Mouse (Mus musculus): ENCODE data around the gene Cenps. TPM values are rescaled to one million over a fixed set of nuclear protein-coding genes. Genes with fewer than 3 reads are reported as not detected.
"Not testable (repeated sequence)": the region's sequence is repeated elsewhere in the genome, so short reads cannot be mapped to it uniquely, and the experiment has no call there.

Gene Cenps
- polyA plus RNA-seq, 1 experiment from 2014 or later, result 41.6 TPM

GRCm38 (mm10) chr4:149100449-149100848, 37.0 kb downstream of the Cenps start:
- H3K4me3 ChIP-seq; H3K4me2 ChIP-seq (replicated peaks); ATAC-seq (ENCODE audit: low FRiP score, low read depth); H3K36me3 ChIP-seq; H3K27ac ChIP-seq (replicated peaks); H3K9me3 ChIP-seq; H3K27me3 ChIP-seq; H3K9ac ChIP-seq (replicated peaks): not testable (repeated sequence)
- WGBS, result 88% methylated on average over 12 of the region's 12 CpGs
- H3K4me1 ChIP-seq, result peaks cover 28% of the 10 kb centered on the region

- under 1% methylated on average over 48 of the region's 50 CpGs for WGBS
- H3K27ac ChIP-seq (replicated peaks), result 0 out of 2 replicates have a peak within 1 kb of the TSS, but pooled peaks have one; percentile 52
- peak; percentile 72 for ATAC-seq (ENCODE audit: low FRiP score, low read depth)
- H3K27me3 ChIP-seq, result no peaks in the 10 kb centered on the region
- H3K36me3 ChIP-seq, result no peaks in the 10 kb centered on the region
- H3K4me3 ChIP-seq, result peak within 1 kb of the TSS; percentile 100
- H3K9ac ChIP-seq (replicated peaks), result peak within 1 kb of the TSS; percentile 95
- peaks cover 19% of the 10 kb centered on the region for H3K4me1 ChIP-seq
- H3K9me3 ChIP-seq, result no peaks in the 10 kb centered on the region
- peak within 1 kb of the TSS; percentile 96 for H3K4me2 ChIP-seq (replicated peaks)
Measured at GRCm38 (mm10) chr4:149099369-149100017, 37.9 kb downstream of the Cenps start, which contains the start of gene Pex14. TSS of gene Pex14 (minus strand) at chr4:149099876.

DNA sequence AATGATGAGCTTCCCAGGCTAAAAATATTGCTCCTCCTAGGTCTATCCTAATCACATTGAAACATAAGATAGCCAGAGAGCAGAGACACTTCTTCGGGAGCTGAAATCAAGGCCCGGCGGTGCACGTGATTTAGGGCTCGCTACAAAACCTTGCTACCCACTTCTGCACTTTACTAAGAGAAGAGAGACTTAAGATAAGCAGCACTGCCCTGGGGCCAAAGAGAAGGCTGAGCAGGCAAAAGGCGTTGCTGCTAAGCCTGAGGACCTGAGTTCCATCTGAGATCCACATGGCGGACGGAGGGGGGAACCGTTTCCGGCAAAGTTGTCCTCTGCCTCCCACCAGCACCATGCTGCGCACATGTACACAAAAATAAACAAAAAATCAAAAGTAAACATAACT, 38.9 kb downstream of the Cenps start:
- no peak overlapping the region for H3K27ac ChIP-seq (replicated peaks)

DNA sequence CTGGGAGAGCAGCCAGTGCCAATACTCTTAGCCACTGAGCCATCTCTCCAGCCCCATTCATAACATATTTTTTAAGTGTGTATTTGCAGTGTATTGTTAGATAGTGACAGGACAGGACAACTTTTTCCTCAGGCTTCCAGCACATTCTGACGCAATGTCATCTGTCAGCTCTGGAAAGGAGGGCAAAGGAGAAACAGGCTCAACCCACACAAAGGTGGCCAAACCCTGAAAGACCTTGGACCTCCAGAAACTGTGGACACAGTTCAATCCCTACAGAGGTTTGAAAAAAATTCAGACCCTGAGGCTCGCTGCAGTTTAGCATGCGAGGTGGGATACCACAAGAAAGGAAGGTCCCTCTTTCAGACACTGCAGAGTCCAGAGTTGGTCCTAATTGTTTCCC, 39.5 kb downstream of the Cenps start:
- Histone ChIP-seq H3K9ac (replicated peaks) (no peak overlapping the region), H3K4me2 (replicated peaks) (no peak overlapping the region), H3K4me3 (0 out of 2 replicates have a peak overlapping the region, but pooled peaks have one; percentile 100), H3K27ac (replicated peaks) (no peak overlapping the region), H3K36me3 (peaks cover 11% of the 10 kb centered on the region), H3K4me1 (peaks cover 16% of the 10 kb centered on the region), H3K9me3 (no peaks in the 10 kb centered on the region), H3K27me3 (no peaks in the 10 kb centered on the region)
- no peak for ATAC-seq (ENCODE audit: low FRiP score, low read depth)
- WGBS, result 79% methylated on average over 3 of the region's 3 CpGs

More for the DNA sequence above, 38.9 kb downstream of the Cenps start:
- H3K4me1 ChIP-seq, result peaks cover 16% of the 10 kb centered on the region
- peak overlapping the region; percentile 100 for H3K4me3 ChIP-seq
- no peaks in the 10 kb centered on the region for H3K27me3 ChIP-seq
- H3K36me3 ChIP-seq, result peaks cover 7% of the 10 kb centered on the region; the same call in 1 of the 2 replicates
- peak overlapping the region; percentile 96 for H3K4me2 ChIP-seq (replicated peaks)
- H3K9ac ChIP-seq (replicated peaks), result peak overlapping the region; percentile 95
- no peak for ATAC-seq (ENCODE audit: low FRiP score, low read depth)
- no peaks in the 10 kb centered on the region for H3K9me3 ChIP-seq
- WGBS, result 22% methylated on average over 11 of the region's 11 CpGs

GRCm38 (mm10) chr4:149091364-149091763, 46.1 kb downstream of the Cenps start:
- 92% methylated on average over 8 of the region's 8 CpGs for WGBS
- Histone ChIP-seq H3K9ac (replicated peaks) (no peak overlapping the region), H3K27ac (replicated peaks) (no peak overlapping the region), H3K27me3 (no peaks in the 10 kb centered on the region), H3K4me3 (no peak overlapping the region), H3K4me1 (no peaks in the 10 kb centered on the region), H3K36me3 (peaks cover 19% of the 10 kb centered on the region), H3K4me2 (replicated peaks) (no peak overlapping the region), H3K9me3 (no peaks in the 10 kb centered on the region)
- ATAC-seq (ENCODE audit: low FRiP score, low read depth), result no peak

DNA sequence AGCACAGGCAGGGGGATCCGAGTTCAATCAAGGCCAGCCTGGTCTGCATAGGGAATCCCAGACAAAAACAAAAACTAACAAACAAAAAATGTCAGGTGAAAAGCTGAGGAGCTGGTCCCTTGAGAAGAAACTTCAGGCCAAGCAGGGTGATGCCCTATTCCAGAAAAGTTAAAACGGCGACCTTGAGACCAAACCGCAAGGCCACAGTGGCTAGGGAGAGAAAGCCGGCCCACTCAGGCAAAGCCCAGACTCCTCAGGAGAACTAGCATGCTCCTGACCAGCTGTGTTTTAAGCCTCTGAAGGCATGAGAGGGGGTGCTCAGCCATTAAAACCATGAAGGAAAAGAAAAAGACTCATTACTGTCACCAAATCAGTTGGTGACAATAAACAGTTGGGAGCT, 52.0 kb downstream of the Cenps start:
- no peak overlapping the region for H3K9ac ChIP-seq (replicated peaks)
- no peaks in the 10 kb centered on the region for H3K36me3 ChIP-seq
- H3K4me1 ChIP-seq, result no peaks in the 10 kb centered on the region
- H3K27ac ChIP-seq (replicated peaks), result no peak overlapping the region
- no peaks in the 10 kb centered on the region for H3K9me3 ChIP-seq
- no peak for ATAC-seq (ENCODE audit: low FRiP score, low read depth)
- WGBS, result 80% methylated on average over 5 of the region's 5 CpGs
- H3K27me3 ChIP-seq, result no peaks in the 10 kb centered on the region
- H3K4me2 ChIP-seq (replicated peaks), result no peak overlapping the region
- H3K4me3 ChIP-seq, result no peak overlapping the region

- Histone ChIP-seq H3K27ac (replicated peaks) (no peak overlapping the region), H3K27me3 (no peaks in the 10 kb centered on the region), H3K4me2 (replicated peaks) (no peak overlapping the region), H3K4me3 (no peak overlapping the region), H3K4me1 (peaks cover 4% of the 10 kb centered on the region), H3K36me3 (no peaks in the 10 kb centered on the region), H3K9ac (replicated peaks) (no peak overlapping the region), H3K9me3 (no peaks in the 10 kb centered on the region)
- ATAC-seq (ENCODE audit: low FRiP score, low read depth), result no peak
- WGBS, result 84% methylated on average over 17 of the region's 17 CpGs
Measured at GRCm38 (mm10) chr4:149081528-149081927, 55.9 kb downstream of the Cenps start.

GRCm38 (mm10) chr4:149080111-149080510, 57.3 kb downstream of the Cenps start:
- H3K36me3 ChIP-seq, result peaks cover 3% of the 10 kb centered on the region
- no peak for ATAC-seq (ENCODE audit: low FRiP score, low read depth)
- H3K4me2 ChIP-seq (replicated peaks), result no peak overlapping the region
- WGBS, result 90% methylated on average over 8 of the region's 8 CpGs
- no peaks in the 10 kb centered on the region for H3K9me3 ChIP-seq
- H3K4me3 ChIP-seq, result no peak overlapping the region
- no peak overlapping the region for H3K27ac ChIP-seq (replicated peaks)
- H3K4me1 ChIP-seq, result peaks cover 14% of the 10 kb centered on the region
- no peak overlapping the region for H3K9ac ChIP-seq (replicated peaks)
- no peaks in the 10 kb centered on the region for H3K27me3 ChIP-seq

GRCm38 (mm10) chr4:149079629-149080028, 57.8 kb downstream of the Cenps start:
- 89% methylated on average over 6 of the region's 6 CpGs for WGBS
- no peak overlapping the region for H3K9ac ChIP-seq (replicated peaks)
- H3K36me3 ChIP-seq, result peaks cover 8% of the 10 kb centered on the region
- no peak overlapping the region for H3K27ac ChIP-seq (replicated peaks)
- no peak overlapping the region for H3K4me3 ChIP-seq
- no peak for ATAC-seq (ENCODE audit: low FRiP score, low read depth)
- no peak overlapping the region for H3K4me2 ChIP-seq (replicated peaks)
- no peaks in the 10 kb centered on the region for H3K27me3 ChIP-seq
- peaks cover 14% of the 10 kb centered on the region for H3K4me1 ChIP-seq
- no peaks in the 10 kb centered on the region for H3K9me3 ChIP-seq

GRCm38 (mm10) chr4:149078261-149078660, 59.2 kb downstream of the Cenps start:
- H3K4me2 ChIP-seq (replicated peaks), result no peak overlapping the region
- H3K27me3 ChIP-seq, result no peaks in the 10 kb centered on the region
- 59% methylated on average over 4 of the region's 4 CpGs for WGBS
- H3K4me1 ChIP-seq, result peaks cover 14% of the 10 kb centered on the region
- no peak for ATAC-seq (ENCODE audit: low FRiP score, low read depth)
- H3K9ac ChIP-seq (replicated peaks), result no peak overlapping the region
- no peak overlapping the region for H3K27ac ChIP-seq (replicated peaks)
- no peak overlapping the region for H3K4me3 ChIP-seq
- no peaks in the 10 kb centered on the region for H3K9me3 ChIP-seq
- H3K36me3 ChIP-seq, result peaks cover 12% of the 10 kb centered on the region
